Mouse (Mus musculus) lung, postnatal 0 days (tissue): Measurements from ENCODE around the gene Plxdc1. TPM values are rescaled to one million over a fixed set of nuclear protein-coding genes. Genes with fewer than 3 reads are reported as not detected.

ENCODE experiments used
- ATAC-seq: fragments of 200-750 bp; cut with Nextera tagmentation; 2 replicates; pipeline ENCODE4 v1.8.0; 2017; ENCODE audit warnings: moderate library complexity
- DNase-seq: peaks from one replicate; pipeline ENCODE4 v3.0.0-alpha.2; 2016; ENCODE audit warnings: low spot score
- H3K27ac ChIP-seq: fragments of 300-500 bp; sonication (generic); 2 replicates; pipeline ENCODE4 v1.5.1; 2014; ENCODE audit warnings: antibody characterized with exemption, mild to moderate bottlenecking, low read length, mixed read lengths
- H3K27me3 ChIP-seq: fragments of 300-500 bp; sonication (generic); replicated peaks from 2 replicates; pipeline ENCODE4 v1.6.1; 2014; ENCODE audit warnings: low read length, mixed read lengths; ENCODE audit not compliant: insufficient read depth
- H3K36me3 ChIP-seq: fragments of 300-500 bp; sonication (generic); 2 replicates; pipeline ENCODE4 v1.6.1; 2014; ENCODE audit warnings: low read length, mixed read lengths; ENCODE audit not compliant: insufficient read depth
- H3K4me1 ChIP-seq: fragments of 300-500 bp; sonication (generic); 2 replicates; pipeline ENCODE4 v1.6.1; 2014; ENCODE audit warnings: antibody characterized with exemption, low read depth, low read length, mixed read lengths; ENCODE audit not compliant: insufficient read depth
- H3K4me2 ChIP-seq: fragments of 300-500 bp; sonication (generic); replicated peaks from 2 replicates; pipeline ENCODE4 v1.6.1; 2014; ENCODE audit warnings: low read depth, mild to moderate bottlenecking, low read length, moderate library complexity, mixed read lengths
- H3K4me3 ChIP-seq: fragments of 300-500 bp; sonication (generic); 2 replicates; pipeline ENCODE4 v1.5.1; 2014; ENCODE audit warnings: low read depth, low read length
- H3K9ac ChIP-seq: fragments of 300-500 bp; sonication (generic); replicated peaks from 2 replicates; pipeline ENCODE4 v1.6.1; 2014; ENCODE audit warnings: low read depth, mild to moderate bottlenecking
- H3K9me3 ChIP-seq: fragments of 300-500 bp; sonication (generic); 2 replicates; pipeline ENCODE4 v1.6.1; 2016; ENCODE audit warnings: low read length, mixed read lengths
- CTCF ChIP-seq: IDR thresholded peaks from 2 replicates; pipeline ENCODE4 v1.5.1; 2016; ENCODE audit warnings: antibody characterized with exemption, mild to moderate bottlenecking
- EP300 ChIP-seq: IDR thresholded peaks from 2 replicates; pipeline ENCODE4 v1.6.1; 2016; ENCODE audit warnings: antibody characterized with exemption, mild to moderate bottlenecking, control low read depth
- WGBS: fragments of 180-500 bp; shearing (Covaris S2); extraction: QIAGEN DNeasy Blood & Tissue Kit; methylation state at CpG from one replicate; pipeline ENCODE4 v1.1.7; 2014; 5-methylcytosine and 5-hydroxymethylcytosine counted together
- polyA plus RNA-seq: library from polyadenylated mRNA; unstranded; fragments of >200 nt; fragmentation: Nextera tagmentation; extraction: Ambion mirVana; gene quantifications from 2 replicates; pipeline ENCODE4 v1.2.1, GENCODE M21; 2015

The Plxdc1 gene
- polyA plus RNA-seq, 1 experiment from 2014 or later, result 1.7 TPM

DNA sequence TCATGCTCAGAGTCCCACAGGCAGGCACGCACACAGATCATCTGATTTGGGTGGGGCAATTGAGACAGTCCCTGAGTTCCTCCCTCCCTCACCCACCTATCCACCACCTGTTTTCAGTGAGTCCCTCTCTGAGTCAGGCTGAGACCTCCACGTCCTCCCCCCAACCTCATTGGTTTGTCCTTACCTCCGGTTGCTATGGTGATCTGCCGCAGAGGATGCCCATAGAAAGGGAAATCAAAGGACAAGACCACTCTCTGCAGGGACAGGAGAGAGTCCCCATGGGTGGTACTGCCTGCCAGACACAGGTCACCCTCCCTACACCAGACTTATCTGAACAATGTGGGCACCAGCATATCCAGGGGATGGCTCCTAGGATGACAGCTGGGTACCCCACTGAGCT lies 30.3 kb downstream of the Plxdc1 start:
- Histone ChIP-seq H3K4me1 (no peaks in the 10 kb centered on the region), H3K4me2 (no peak overlapping the region), H3K27ac (no peak overlapping the region), H3K9me3 (no peaks in the 10 kb centered on the region), H3K36me3 (no peaks in the 10 kb centered on the region), H3K9ac (no peak overlapping the region), H3K4me3 (no peak overlapping the region), H3K27me3 (no peaks in the 10 kb centered on the region)
- TF ChIP-seq EP300 (no peak), CTCF (no peak)
- ATAC-seq (no peak), DNase-seq (no peak)
- 59% methylated on average over 4 of the region's 4 CpGs for WGBS

DNA sequence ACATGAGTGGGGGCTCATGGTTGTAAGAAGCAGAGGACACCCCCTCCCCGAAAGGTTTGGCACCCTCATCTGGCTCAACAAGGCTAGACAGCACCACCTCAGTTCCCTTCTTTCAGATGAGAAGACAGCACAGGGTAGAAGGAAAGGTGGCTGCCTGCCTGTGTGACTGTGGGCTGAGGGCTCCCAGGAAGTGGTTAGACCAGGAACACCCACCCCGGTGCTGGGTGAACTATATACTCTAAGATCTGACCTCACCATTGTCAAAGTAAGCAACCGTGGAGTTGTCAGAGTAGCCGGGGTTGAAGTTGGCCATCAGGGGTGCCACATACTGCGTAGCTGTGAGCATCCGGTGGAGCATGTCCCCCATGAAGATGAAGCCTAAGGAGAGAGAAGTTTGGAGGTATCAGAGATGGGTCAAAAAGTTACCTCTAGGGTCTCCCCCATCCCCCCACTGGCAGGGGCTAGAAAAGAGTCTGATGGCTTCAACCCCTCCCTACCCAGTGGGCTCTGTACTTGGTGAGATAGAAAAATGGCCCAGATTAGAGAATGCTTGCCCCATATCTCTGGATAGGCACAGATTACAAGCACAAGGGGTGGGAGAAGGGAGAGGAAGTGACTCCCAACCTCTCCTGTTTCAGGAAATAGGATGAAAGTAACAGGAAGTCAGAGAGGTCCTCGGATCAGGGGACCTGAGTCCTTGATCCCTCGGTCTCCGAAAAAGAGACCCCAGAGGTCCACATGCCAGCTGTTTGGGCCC lies 30.9 kb downstream of the Plxdc1 start:
- H3K9ac ChIP-seq, result no peak overlapping the region
- H3K27ac ChIP-seq, result no peak overlapping the region
- no peaks in the 10 kb centered on the region for H3K36me3 ChIP-seq
- no peaks in the 10 kb centered on the region for H3K9me3 ChIP-seq
- no peak overlapping the region for H3K4me2 ChIP-seq
- ATAC-seq (no peak), DNase-seq (no peak)
- TF ChIP-seq CTCF (no peak), EP300 (no peak)
- WGBS, result 77% methylated on average over 9 of the region's 9 CpGs
- no peaks in the 10 kb centered on the region for H3K4me1 ChIP-seq
- H3K4me3 ChIP-seq, result no peak overlapping the region
- H3K27me3 ChIP-seq, result no peaks in the 10 kb centered on the region

DNA sequence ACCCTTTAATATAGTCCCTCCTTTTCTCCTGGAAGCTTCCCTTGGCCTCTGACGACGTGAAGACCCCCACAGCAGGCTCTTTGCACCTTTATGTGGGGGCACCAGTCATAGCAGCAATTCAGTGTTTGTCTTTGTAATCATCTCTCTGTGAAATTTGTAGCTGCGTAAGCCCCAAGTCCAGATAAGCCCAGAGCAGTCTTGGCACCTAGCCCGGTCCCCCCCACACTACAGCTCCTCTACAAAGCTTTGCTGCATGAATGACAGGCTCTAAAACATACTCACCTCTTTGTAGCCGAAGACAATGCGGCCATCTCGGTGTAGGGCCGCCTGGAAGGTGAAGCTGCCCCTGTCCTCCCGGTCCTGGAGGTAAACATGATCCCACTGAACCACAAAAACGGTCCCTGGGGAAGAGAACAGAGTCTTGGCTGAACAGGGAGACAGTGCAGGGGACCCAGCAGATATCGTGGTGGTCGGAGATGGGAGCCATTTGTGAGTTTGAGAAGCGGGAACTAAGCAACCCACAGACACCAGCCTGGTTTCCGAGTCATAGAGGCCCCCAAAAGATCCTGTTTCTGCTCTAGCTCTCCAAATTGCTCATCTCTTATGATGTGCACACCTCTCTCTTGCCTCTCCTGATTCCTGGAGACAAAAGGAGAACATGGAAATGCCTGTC lies 31.6 kb downstream of the Plxdc1 start:
- DNase-seq (no peak), ATAC-seq (no peak)
- Histone ChIP-seq H3K4me3 (no peak overlapping the region), H3K27ac (no peak overlapping the region), H3K9me3 (no peaks in the 10 kb centered on the region), H3K4me2 (no peak overlapping the region), H3K27me3 (no peaks in the 10 kb centered on the region), H3K36me3 (no peaks in the 10 kb centered on the region), H3K9ac (no peak overlapping the region), H3K4me1 (no peaks in the 10 kb centered on the region)
- 40% methylated on average over 14 of the region's 14 CpGs for WGBS
- TF ChIP-seq CTCF (no peak), EP300 (no peak)

- WGBS, result 87% methylated on average over 6 of the region's 6 CpGs
- Histone ChIP-seq H3K9ac (no peak overlapping the region), H3K4me3 (no peak overlapping the region), H3K4me2 (no peak overlapping the region), H3K9me3 (no peaks in the 10 kb centered on the region), H3K27me3 (no peaks in the 10 kb centered on the region), H3K36me3 (no peaks in the 10 kb centered on the region), H3K4me1 (no peaks in the 10 kb centered on the region), H3K27ac (no peak overlapping the region)
- no peak for TF ChIP-seq CTCF
- TF ChIP-seq EP300, result no peak
- DNase-seq (no peak), ATAC-seq (no peak)
These were observed 32.3 kb downstream of the Plxdc1 start for GRCm38 (mm10) chr11:97953939-97954275.

GRCm38 (mm10) chr11:97953179-97953938 lies 32.9 kb downstream of the Plxdc1 start:
- 84% methylated on average over 16 of the region's 16 CpGs for WGBS
- Histone ChIP-seq H3K9me3 (no peaks in the 10 kb centered on the region), H3K27ac (no peak overlapping the region), H3K36me3 (no peaks in the 10 kb centered on the region), H3K4me1 (no peaks in the 10 kb centered on the region), H3K4me2 (no peak overlapping the region), H3K4me3 (no peak overlapping the region), H3K27me3 (no peaks in the 10 kb centered on the region), H3K9ac (no peak overlapping the region)
- TF ChIP-seq CTCF (no peak), EP300 (no peak)
- DNase-seq (no peak), ATAC-seq (no peak)

DNA sequence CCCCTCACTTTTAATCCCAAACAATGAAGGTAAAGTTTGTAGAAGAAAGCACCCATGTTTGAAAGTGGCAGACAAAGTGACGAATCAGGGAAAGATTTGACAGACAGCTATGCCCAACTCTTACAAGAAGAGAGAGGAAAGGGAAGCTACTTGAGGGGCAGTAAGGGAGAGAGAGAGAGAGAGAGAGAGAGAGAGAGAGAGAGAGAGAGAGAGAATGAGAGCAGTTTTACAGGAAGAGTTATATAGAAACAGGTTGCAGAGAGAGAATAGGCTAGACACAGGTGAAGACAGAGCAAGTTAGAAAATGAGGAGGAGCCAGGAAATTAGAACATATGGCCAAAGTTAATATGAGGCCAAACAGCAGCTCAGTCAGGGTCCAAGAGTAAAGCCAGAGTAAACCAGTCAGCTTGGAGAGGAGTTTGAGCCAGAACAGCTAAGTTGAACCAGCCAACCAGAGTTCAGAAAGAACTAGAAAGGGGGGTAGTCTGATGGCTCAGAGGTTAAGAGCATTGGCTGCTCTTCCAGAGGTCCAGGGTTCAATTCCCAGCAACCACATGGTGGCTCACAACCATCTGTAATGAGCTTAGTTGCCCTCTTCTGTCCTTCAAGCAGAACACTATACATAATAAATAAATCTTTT lies 33.8 kb downstream of the Plxdc1 start:
- no peak overlapping the region for H3K27ac ChIP-seq
- H3K27me3 ChIP-seq, result no peaks in the 10 kb centered on the region
- no peak overlapping the region for H3K4me2 ChIP-seq
- no peaks in the 10 kb centered on the region for H3K36me3 ChIP-seq
- H3K9ac ChIP-seq, result no peak overlapping the region
- no peak for ATAC-seq
- 73% methylated on average over 1 of the region's 1 CpGs for WGBS
- H3K4me1 ChIP-seq, result no peaks in the 10 kb centered on the region
- H3K9me3 ChIP-seq, result no peaks in the 10 kb centered on the region
- no peak overlapping the region for H3K4me3 ChIP-seq
- no peak for DNase-seq
- no peak for TF ChIP-seq EP300
- TF ChIP-seq CTCF, result no peak
